Mouse (Mus musculus): ENCODE measurements around the gene Creb3l1.

Creb3l1 gene

DNA sequence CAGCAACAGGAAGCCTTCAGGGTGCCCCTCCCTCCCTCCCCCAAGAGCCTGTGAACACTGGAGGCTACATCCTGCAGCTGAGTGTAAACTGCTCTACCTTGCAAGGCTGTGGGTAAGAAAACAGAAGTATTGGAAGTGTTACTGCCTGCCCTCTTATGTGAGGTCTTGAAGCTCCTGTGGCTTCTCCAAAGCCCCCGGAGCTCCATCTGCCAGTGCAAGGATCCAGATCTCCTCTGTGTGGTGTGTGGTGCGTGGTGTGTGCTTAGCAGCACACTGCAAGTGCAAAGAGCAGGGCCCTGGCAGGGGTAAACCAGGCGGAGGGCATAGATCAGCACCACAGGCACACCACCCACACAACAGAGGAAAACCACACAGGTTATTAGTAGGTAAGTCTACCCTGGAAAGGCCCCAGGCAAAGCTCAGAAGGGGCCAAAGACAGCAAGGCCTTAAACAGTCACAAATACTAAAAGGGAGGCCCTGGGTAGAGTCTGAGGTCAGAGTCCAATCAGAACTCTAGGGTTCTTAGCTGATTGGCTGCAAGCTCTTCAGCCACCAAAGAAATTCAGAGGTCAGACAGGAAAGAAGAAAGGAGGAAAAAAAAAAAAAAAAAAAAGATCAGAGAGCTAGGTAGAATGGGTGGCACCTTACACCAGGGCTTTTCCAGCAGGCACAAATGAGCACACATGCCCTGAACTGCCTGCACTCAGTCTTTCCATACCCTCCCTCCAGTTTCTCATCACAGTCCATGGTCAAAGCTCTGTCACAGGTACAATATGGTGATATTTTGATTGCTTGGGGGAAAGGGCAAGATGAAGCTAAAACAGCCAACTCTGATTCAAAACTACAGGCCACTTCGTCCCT lies 62.2 kb downstream of the Creb3l1 start:
- DNase-seq, result no peak

GRCm38 (mm10) chr2:91960459-91960858 lies 63.8 kb downstream of the Creb3l1 start:
- no peak for DNase-seq

DNA sequence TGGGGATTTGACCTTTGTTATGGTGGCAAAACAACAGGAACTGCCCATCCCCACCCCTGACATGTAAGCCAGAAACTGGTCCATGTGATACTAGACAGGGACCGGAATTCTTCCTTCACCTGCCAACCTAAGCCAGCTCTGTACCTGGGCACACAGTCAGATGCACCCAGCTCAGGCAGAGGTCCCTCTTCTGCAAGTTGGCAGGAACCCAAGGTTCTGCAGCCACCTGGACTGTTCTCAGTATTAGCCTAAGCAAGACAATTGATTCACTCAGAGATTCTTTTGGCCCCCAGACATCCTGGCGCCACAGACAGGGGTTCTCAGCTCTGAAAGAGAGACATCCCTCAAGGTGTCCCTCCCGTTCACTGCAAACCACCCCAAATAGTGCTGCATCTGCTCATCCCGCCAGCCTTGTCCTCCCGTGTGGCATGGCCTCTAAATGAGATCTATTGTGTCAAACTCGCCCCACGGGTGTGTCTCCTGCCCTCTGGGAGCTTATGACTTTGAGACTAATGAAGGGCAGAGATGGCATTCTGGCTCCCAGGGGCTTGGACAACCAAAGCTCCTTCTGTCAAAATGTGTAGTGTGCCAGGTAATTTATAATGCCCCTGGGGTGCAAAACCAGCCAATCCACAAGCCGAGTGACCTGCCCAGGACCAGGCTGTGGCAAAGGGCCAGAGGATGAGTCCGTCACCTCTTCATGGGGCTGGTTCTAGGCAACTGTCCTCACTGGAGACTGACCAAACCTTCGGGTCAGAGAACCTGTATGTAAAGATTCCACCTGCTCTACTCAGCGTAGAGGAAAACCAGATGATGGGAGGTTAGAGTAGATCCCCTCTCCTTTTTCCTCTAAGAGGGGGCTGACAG lies 64.5 kb downstream of the Creb3l1 start:
- no peak for DNase-seq

DNA sequence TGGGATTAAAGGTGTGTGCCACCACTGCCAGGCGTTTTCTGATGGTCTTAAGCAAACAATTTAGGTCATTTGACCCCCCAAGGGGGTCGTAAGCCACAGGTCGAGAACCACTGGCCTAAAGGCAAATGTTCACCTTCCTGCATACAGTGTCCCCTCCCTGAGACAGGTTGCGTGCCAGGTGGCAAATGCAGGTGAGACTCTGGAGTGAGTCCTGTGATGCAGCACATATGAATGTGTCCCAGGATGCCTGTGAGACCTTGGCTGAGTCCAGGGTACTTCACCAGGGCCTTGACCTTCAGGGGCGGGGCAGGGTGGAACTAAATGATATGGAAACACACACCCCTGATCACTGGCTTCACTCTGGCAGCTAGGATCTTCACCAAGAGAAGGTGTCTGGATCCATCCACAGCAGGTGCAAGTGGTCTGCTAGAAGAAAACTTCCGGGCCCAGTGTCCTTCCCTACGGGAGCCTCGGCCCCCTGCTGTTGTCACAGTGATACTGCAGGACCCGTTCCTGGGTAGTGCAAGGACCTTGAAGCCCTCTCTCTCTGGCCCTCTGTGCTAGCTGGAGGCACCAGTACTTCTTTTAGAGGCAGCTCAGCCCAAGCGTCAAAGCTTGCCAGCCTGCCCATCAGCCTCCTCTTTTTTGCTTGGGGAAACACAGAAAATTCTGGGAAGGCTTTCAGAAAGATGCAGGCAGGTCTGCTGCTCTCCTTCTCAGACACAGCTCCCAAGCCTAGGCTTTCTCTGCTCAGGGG lies 65.4 kb downstream of the Creb3l1 start:
- DNase-seq, result peak; percentile 81

DNA sequence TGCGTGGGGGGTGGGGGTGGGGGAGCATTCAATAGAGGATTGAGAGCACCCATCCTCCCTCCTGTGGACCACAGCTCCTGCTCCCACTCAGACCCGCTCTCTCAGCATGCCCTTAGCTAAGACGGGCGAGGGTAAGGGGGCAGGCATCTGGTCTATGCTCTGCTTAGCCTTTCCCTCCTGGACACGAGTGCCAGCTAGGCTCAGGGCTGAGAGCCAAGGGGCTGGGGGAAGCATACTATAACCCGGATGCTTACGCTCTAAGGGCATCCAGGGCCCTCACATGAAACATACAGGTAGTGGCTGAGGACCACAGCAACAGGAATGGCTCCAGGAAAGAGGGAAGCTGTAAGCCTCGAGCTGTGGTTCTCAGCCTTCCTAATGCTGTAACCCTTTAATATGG lies 66.3 kb downstream of the Creb3l1 start:
- DNase-seq, result no peak

- peak; percentile 71 for DNase-seq
These were observed 67.2 kb downstream of the Creb3l1 start for GRCm38 (mm10) chr2:91957096-91957495.

DNA sequence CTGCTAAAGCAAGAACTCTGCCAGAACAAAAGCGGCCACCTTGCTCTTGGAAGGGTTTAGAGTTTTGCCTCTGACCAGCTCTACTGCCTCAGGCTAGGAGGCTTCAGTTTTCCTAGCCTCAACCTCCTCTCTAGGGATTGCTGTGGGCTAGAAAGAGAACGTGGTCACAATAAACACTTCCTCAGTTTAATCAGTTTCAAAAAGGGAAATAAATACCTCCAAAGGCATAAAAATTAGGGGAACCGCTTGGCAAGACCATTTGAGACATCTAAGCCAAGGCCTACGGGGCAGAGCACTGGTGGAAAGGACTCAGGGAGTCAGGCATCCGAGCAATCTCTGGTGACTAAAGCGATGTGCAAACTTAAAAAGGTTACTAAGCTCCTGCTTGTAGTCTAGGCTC lies 68.4 kb downstream of the Creb3l1 start:
- no peak for DNase-seq

- no peak for DNase-seq
These were observed 69.1 kb downstream of the Creb3l1 start for GRCm38 (mm10) chr2:91955121-91955591.

- DNase-seq, result peak; percentile 75
These were observed 70.5 kb downstream of the Creb3l1 start for GRCm38 (mm10) chr2:91953825-91954224.

GRCm38 (mm10) chr2:91950275-91951085 lies 73.8 kb downstream of the Creb3l1 start:
- DNase-seq, result peak; percentile 87

GRCm38 (mm10) chr2:91949411-91950274 lies 74.7 kb downstream of the Creb3l1 start:
- DNase-seq, result peak; percentile 48

DNA sequence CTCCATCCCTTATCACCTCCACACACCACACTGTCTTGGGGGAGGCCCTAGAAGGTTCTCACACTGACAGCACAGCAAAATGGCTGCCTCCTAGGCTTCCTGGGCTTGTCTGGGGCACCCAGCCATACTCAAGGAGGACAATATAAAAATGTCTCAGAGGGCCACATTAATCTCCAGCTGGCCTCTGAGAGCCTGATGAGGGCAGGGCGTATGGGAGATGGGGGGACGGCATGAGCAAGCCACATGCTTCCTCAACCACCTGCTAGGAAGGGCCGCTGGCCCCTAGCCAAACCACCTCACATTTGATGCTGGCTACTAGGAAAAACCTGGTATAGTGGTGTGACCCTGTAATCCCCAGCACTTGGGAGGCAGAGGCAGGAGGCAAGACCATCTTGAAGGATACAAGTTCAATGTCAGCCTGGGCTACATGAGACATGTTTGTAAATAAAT lies 75.5 kb downstream of the Creb3l1 start:
- DNase-seq, result peak; percentile 58

GRCm38 (mm10) chr2:91948151-91948509 lies 76.2 kb downstream of the Creb3l1 start:
- no peak for DNase-seq

DNA sequence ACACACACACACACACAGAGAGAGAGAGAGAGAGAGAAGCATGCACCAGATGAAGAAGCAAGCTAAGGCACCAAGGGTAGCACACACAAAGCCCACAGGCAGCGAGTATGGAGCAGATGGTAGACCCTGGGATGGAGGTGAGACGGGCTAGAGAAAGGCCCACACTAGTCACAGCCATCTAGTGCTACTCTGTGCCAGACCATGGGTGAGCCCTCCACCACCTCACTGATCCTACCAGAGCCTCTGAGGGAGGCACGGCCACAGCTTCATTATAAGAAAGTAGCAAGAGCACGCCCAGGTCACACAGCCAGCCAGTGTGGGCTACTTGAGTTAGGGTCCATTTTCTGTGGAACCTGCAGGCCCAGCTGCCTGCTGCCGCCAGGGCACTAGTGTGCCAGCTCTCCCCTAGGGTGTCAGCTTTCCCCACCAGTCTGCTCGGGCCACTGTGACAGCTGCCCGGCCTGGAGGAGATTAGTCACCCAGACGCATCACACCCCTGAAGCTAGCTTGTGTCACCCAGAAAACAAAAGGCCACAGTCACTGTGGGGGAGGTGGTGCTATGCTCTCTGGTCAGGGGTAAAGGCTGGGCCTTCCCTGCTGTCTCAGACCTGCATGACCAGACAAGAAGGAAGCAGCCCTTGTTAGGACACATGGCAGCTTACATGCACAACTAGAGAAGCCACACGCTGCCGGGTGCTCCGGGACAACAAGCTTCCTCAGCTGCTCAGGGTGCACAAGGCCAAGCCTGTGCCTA lies 76.7 kb downstream of the Creb3l1 start:
- peak; percentile 88 for DNase-seq

DNA sequence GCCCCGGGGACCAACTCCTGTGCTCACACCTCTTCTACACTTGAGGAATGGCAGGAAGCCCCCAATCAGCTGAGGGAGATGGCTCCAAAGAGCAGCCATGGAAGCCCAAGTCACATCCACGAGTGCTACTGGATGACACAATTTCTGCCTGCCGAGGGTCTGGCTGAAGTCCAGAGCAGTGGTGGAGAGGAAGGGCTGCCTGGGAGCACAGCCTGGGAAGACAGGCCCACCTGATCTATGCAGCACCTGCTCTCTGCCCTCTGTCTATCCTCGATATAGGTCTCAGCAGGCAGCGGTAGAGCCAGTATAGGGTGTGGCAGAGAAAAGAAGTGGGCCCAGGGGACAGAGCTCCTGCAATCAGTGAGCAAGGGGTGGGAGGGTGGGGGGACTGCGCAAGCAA lies 77.5 kb downstream of the Creb3l1 start:
- no peak for DNase-seq

- no peak for DNase-seq
These were observed 78.8 kb downstream of the Creb3l1 start, which contains the start of gene Gm9821 for GRCm38 (mm10) chr2:91945483-91945882. Gm9821 (plus strand) TSS chr2:91945703.

GRCm38 (mm10) chr2:91944170-91944950 lies 79.9 kb downstream of the Creb3l1 start:
- peak; percentile 83 for DNase-seq

DNA sequence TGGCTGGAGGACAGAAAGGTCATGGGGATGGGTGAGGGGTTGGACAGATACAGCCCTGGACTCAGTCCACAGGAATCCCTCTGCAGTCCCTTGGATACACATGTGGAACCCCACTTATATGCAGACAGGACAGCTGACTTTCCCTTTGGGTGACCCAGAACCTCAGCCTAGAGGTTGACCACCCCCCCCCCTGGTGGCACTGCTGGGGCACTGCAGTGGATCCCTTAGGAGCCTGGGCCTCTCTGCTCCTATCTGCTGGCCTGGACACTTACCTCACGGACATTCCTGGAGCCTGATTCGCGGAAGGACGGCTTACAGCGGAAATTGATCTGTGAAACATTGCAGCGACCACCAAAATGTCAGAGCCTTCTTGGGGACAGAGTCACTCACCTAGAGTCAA lies 81.9 kb downstream of the Creb3l1 start:
- peak; percentile 41 for DNase-seq

DNA sequence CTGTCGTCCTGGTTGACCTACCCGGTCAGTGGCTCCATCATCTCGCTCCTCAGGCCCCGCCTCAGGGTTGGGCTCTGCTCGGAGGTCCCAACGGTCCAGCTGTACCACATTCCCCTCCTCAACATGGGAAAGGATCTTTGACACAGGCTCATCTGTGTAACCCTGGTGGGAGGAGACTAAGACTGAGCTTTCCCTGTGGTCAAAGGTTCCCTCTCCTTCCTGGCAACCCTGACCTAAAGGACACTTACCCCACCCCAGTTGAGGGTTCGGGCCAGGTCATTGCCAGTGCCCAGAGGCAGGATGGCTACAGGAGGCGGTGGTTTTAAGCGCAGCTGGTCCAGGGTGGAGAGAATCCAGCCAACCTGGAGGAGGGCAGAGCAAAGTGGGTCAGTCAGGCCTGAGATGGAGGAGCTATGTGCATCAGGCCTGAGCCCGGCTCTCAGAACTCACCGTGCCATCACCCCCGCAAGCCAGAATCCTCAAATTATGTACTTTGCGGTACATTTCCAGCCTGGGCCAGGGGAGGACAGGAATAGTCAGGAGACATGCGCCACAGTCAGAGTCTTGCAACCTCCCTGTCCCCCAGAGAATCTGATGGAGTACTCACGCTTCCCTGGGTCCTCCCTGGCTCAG lies 84.9 kb downstream of the Creb3l1 start:
- DNase-seq, result no peak

Data from retina, postnatal 1 day (tissue).